Mouse (Mus musculus): ENCODE data around the gene Cherp.

Gene Cherp

DNA sequence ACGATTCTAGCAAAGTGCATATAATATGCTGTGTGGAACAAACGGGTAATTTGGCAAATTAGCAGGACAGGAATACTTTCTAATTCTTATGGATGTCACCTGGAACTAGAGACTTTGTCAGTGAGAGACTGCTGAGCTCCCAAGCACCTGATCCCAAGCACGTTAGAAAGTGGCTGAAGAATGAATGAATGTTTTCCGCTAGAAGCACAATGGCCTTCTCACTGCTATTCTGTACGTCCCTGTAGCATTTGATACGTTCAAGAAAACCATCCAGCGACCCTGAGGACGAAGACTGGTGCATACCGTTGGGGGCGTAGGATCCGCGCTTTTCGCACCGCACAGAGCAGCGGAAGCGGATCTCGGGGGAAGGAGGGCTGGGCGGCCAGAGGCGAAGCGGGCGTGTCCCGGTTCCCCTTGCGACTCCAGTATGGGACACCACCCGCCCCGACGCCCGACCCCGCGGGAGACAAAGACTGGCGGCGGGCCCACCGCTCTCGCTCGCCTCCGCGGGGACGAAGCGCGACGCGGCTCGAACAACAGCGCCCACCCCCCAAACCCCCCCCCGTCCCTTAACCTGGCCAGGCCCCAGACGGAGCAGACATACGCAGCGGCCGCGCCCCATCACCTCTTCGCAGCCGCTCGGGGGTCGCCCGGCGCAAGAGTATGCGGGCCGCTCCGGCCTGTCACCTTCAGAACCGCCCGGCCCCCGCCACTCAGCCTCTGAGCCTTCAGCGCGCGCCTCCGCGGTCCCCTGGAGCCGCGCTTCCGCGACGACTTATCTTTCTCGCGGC, 54.3 kb downstream of the Cherp start:
- in situ Hi-C loops (cut with MboI, MseI): loop anchor here (25.0 kb wide), 1 partner anchor 592 kb away; no protein-coding TSS in a partner anchor

DNA sequence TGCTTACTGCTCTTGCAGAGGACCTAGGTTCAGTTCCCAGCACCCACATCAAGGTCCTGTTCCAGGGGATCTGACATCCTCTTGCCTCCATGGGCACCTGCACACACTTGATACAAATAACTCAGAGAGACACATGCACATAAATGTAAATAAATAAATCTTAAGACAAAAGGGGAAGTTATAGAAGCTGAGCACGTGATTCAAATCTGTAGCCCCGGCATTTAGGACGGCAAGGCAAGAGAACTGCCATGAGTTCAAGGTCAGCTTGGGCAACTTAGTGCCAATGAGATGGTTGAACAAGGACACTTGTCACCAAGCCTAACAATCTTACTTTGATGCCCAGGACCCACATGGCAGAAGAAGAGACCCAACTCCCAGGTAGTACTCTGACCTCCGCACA, 57.0 kb downstream of the Cherp start:
- in situ Hi-C loops (cut with MboI, MseI): loop anchor here (25.0 kb wide), 1 partner anchor 594 kb away; no protein-coding TSS in a partner anchor

DNA sequence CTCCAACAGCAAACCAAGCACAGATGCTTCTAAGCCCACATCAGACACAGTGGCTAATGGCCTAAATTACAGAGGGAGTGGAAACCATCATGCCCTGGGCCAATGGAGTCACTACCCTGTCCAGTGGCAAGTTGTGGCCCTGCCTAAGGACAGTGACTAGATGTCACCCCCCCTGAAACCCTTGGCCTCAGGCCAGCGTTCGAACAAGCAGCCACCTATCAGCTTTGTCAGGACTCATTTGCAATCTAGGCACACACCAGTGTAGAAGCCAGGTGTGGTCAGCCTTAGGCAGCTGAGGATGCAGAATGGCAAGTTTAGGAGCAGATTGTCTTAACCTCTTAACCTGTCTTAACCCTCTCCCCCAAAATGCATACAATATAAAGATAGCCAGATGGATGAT, 59.8 kb downstream of the Cherp start:
- in situ Hi-C loops (cut with MboI, MseI): loop anchor here (25.0 kb wide), 1 partner anchor 597 kb away; no protein-coding TSS in a partner anchor

DNA sequence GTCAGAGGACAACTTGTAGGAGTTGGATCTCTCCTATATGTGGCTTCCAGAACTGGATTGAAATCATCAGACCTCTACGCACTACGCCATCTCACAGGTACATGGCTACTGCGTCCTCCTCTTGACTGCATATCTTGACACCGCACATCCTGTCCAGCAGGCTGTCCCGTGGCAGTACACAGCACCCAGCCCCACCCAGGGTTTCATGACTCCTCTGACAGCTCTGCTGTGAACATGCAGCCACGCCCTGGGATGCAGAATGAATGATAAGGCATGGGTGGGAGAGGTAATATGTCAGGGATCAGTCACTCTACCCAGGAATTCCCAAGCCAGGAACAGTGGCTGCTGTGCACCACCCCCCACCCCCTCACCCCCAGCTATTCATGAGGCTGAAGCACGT, 61.2 kb downstream of the Cherp start:
- in situ Hi-C loops (cut with MboI, MseI): loop anchor here (25.0 kb wide), 1 partner anchor 598 kb away; no protein-coding TSS in a partner anchor
